Mouse (Mus musculus): ENCODE results near the gene Sik3. TPM values are rescaled to one million over a fixed set of nuclear protein-coding genes. Genes with fewer than 3 reads are reported as not detected.
"Not testable (repeated sequence)": the region's sequence is repeated elsewhere in the genome, so short reads cannot be mapped to it uniquely, and the experiment has no call there.

Gene Sik3
- total RNA-seq, 1 experiment from 2014 or later, result 8.8 TPM

DNA sequence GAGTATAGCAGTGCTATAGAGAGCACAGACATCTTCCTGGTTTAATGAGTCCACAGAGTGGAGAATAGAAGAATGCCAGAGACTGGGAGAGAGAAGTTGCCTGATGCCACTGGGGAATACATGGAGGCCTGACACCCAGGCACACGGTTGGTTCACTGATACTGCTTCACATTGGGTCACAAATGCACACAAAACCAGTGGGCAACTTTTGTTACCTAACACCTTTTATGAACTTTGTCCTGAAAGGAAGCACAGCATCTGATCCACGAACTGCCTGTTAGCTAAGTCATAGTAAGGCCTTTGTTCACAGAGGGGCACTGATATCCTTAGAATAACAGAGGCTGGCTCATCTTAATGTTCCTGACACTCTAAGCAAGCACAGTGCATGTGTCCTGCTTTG is 116.6 kb downstream of the Sik3 start:
- ATAC-seq (replicated peaks; ENCODE audit: insufficient number of reproducible peaks, low FRiP score, low TSS enrichment, poor library complexity, severe bottlenecking), result no peak

DNA sequence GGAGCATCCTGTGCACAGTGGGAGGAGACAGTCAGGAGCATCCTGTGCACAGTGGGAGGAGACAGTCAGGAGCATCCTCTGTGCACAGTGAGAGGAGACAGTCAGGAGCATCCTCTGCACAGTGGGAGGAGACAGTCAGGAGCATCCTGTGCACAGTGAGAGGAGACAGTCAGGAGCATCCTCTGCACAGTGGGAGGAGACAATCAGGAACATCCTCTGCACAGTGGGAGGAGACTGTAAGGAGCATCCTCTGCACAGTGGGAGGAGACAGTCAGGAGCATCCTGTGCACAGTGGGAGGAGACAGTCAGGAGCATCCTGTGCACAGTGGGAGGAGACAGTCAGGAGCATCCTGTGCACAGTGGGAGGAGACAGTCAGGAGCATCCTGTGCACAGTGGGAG is 120.2 kb downstream of the Sik3 start:
- ATAC-seq (replicated peaks; ENCODE audit: insufficient number of reproducible peaks, low FRiP score, low TSS enrichment, poor library complexity, severe bottlenecking), result not testable (repeated sequence)

DNA sequence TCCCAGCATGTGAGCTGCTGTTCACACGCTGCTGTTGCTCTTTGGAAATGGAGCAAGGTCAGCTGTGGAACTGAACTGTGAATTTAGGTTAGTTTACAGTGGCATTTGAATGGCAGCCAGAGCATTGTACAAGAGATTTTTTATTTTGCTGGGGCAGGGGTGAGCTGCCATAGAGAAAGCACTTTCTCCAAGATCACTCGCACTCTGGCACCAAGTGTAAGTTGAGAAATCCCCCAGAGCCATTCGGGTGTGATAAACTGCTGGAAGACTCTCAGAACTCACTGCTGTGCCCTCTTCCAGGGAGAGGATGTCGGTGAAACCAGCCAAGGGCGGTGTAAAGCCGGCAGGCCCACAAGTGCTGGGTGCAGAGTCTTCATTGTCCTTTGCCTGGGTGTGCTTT is 126.2 kb downstream of the Sik3 start:
- no peak for ATAC-seq (replicated peaks; ENCODE audit: insufficient number of reproducible peaks, low FRiP score, low TSS enrichment, poor library complexity, severe bottlenecking)

DNA sequence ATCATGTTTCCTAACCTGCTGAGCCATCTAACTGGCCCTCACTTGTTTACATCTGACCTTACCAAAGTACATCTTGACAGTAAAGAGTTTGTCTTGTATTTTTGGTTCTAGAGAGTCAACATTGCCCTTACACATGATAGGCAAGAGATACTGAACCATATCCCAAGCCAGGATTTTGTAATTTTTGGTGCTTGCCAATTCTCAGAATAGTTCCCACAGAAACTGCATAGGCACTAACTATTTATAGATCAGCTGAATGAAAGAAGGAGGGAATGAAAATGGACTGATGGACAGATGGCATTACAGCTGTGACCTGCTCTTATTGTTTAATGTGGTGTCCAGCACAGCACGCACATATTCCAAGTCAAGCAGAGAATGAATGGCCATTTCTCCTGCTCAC is 128.2 kb downstream of the Sik3 start:
- no peak for ATAC-seq (replicated peaks; ENCODE audit: insufficient number of reproducible peaks, low FRiP score, low TSS enrichment, poor library complexity, severe bottlenecking)

DNA sequence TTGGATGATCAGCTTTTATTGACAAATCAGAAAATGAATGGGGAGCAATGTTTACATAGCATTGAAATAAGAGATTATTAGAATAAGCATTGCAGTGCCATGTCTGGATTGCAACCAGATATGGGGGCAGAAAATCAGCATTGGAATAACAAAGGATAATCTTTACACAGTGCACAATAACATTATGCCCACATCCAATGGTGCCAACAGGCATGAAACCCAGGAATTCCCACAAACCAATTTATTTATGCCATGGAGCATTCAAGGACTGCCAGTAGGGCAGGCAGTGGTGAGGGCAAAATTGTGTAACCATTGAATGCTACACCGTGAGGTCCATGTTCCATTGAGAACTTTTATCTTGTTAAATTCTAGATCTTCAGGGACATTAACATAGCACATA is 129.4 kb downstream of the Sik3 start:
- ATAC-seq (replicated peaks; ENCODE audit: insufficient number of reproducible peaks, low FRiP score, low TSS enrichment, poor library complexity, severe bottlenecking), result no peak

DNA sequence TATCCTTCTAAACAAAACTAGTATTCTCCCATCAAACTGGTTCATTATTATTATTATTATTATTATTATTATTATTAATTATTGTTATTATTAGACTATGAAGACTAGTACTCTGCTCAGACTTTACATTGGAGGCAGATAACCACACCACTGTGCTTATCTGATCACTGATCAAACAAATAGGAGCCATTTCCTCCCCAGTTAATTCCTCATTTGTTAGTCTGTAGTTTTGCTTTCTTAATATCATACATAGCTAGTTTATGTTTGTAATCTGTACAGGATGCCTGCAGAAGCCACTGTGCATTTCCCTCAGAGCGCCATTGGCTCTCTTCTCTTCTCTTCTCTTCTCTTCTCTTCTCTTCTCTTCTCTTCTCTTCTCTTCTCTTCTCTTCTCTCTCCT is 129.9 kb downstream of the Sik3 start:
- no peak for ATAC-seq (replicated peaks; ENCODE audit: insufficient number of reproducible peaks, low FRiP score, low TSS enrichment, poor library complexity, severe bottlenecking)

DNA sequence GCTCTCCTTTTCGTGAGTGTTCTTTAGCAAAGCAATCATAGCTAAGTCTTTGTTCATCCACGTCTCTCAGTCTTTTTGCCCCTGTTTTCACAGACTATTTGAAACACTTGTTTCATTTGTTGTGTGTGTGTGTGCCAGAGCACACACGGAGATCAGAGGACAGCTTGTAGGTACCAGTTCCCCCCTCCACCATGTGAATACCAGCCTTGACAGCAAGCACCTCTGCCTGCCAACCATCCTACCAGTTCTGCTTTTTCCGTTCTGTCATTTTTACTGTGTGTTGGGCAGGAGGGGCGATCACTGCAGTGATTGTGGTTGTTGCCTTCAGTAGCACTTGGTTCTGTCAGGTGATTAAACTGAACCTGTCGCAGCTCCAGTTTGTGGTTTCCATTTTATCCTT is 132.4 kb downstream of the Sik3 start:
- ATAC-seq (replicated peaks; ENCODE audit: insufficient number of reproducible peaks, low FRiP score, low TSS enrichment, poor library complexity, severe bottlenecking), result 0 out of 2 replicates have a peak, but pooled peaks have one; percentile 31

DNA sequence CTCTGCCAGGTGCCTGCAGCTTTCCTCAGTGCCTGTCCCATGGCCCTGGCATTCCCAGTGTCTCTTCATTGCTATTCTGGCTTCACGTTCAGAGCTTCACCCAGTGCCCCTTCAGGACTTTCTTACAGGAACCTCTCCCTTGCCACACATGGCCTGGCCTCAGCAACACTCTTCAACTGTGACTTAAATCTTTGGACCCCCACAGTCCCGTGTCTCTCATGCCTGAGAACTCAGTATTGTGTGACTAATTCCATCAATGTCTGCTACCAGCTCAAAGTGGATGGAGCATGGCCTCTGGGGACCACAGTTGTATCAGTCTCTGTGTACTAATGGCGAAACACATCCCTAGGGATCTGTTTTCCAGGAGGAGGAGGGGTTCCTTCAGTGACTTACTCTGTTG is 133.8 kb downstream of the Sik3 start:
- ATAC-seq (replicated peaks; ENCODE audit: insufficient number of reproducible peaks, low FRiP score, low TSS enrichment, poor library complexity, severe bottlenecking), result no peak

DNA sequence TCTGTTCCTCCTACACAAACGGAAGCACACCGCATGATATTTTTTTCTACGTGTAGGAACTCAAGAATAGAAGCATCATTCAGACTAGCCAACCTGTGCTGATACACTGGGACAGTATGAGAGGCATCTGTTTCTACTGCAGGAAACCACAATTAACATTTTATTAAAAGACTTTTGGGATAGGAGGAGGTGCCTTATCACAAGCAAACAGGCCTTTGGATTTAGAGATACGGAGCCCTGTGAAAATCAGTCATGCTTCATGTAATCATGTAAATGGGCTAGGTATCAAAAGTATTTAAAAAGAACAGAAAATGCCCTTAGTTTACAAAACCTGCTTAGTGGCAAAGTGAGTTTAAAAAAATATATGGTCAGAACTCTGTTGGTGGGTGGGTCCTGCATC is 136.1 kb downstream of the Sik3 start:
- no peak for ATAC-seq (replicated peaks; ENCODE audit: insufficient number of reproducible peaks, low FRiP score, low TSS enrichment, poor library complexity, severe bottlenecking)

DNA sequence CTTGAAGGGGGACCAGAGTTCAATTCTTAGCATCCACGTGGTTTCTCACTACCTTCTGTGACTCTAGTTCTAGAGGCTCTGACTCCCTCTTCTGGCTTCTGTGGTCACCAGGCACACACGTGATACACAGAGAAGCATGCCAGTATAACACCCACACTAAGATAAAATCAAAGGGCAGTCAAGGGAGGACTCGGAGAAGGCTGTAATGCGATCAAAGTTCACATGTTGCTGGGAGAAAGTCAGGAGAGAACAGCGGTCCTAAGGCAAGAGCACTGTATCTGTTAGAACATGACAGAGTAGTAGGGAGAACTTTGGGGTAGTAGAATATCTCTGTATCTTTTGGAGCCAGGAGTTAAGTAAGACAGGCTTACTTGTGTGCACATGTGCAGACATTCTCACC is 136.8 kb downstream of the Sik3 start:
- peak; percentile 37; the same call in 1 of the 2 replicates for ATAC-seq (replicated peaks; ENCODE audit: insufficient number of reproducible peaks, low FRiP score, low TSS enrichment, poor library complexity, severe bottlenecking)

DNA sequence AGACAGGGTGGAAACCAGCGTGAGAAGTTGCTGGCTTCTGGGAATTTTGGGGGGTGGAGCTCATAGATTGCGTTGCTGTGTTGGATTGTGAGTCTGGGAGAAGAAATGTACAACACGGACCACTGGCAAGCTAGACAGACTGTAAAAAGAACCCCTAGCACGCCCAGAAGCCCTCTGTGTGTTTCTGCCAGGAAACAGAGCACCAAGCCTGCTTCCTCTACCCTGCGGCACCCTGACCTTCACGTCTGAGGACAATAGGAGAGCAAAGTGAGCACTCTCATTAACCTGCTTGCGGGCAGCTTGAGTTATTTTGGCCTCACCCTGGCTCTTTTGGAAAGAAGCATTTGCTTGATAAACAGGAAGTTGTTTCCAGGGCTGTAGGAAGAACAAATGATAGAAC is 137.5 kb downstream of the Sik3 start:
- no peak for ATAC-seq (replicated peaks; ENCODE audit: insufficient number of reproducible peaks, low FRiP score, low TSS enrichment, poor library complexity, severe bottlenecking)

DNA sequence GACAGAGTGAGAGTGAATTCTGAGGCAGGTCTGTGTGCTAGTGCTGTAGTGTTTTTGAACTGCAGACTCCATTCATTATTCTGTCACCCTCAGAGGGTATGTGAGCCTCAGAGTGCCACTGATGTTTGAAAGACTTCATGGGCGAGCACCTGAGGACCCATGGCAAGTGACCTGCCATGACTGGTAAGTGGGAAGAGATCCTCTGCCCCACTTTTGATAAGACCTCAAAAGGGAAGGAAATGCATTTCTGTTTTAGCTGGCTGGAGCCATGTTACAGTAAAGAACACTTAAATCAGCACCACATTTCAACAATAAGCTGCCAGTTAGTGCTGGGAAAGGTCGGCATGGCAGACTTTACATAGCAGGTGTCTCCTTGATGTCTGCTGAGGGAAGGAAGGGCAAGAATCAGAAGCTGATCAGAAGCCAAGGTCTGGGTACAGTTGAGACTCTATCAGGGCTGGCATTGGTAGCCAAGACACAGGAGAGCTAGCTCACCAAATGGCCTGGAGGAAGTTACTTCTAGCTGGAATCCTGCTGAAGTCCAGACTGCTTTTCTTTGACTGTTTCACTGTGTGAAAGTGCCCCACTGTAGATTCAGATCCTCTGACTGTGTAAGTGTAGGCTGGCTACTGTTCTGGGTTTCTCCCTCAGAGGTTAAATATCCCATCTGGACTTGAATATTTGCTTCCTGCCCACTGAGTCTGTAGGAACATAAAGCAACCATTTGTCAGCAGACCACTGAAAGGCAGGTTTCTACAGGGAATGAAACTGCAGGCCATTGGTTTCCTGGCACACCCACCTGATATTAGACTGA is 138.5 kb downstream of the Sik3 start:
- no peak for ATAC-seq (replicated peaks; ENCODE audit: insufficient number of reproducible peaks, low FRiP score, low TSS enrichment, poor library complexity, severe bottlenecking)

DNA sequence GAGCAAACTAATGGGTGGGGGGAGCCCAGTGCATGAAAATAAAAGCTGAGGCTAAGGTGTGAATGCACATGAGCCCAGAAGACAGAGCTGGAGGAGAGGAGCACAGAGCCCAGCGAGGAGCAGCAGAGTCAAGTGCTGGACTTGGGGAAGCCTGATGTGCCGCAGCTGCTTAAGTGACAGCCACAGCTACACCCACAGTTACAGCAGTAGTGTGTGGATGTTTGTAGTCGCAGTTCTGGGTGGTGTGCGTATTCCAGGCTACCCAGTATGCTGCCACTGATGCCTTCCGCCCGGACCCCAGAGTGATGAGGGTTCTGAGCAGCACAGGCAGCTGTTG is 139.1 kb downstream of the Sik3 start:
- ATAC-seq (replicated peaks; ENCODE audit: insufficient number of reproducible peaks, low FRiP score, low TSS enrichment, poor library complexity, severe bottlenecking), result no peak

DNA sequence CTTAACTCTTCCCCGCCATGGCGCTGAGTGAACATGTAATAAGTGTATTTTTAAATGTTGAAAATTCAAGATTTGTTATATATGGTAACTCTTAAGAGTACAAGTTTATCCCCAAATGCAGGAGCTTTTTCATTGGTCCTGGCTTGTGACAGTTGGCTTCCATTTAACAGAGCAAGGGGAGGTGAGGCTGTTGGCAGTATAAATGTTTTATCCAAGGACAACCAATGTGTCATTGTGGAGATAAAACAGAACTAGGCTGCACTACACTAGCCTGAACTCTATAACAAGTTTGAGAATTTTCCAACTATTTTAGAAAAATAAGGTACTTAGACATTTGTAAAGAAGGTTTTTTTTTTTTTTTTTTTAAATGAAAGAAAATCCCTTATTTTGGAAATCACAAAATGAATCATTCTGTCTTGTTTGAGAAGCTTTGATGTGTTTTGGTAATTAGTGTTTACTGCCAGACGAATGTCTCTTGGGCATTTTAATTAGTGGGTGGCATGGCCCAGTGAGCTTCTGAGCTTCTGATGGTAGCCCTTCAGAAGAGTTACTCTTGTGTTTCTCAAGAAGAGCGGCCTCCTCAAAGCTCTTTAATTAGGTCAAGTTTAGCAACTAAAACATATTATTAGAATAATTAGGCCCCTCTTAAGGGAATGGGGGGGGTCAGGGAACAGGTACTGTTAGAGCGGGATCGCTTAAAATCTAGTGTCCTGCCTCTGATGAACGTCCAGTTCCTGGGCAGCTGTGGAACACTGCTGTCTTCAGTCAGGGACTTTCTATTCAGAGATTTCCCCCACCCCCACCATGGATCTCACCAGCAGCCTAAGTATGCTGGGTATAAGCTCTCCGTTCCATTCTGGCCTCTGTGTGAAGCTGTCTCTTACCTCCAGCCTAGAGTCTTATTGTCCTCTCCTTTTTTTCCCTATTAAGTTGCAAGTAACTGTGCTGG is 139.7 kb downstream of the Sik3 start:
- no peak for ATAC-seq (replicated peaks; ENCODE audit: insufficient number of reproducible peaks, low FRiP score, low TSS enrichment, poor library complexity, severe bottlenecking)

DNA sequence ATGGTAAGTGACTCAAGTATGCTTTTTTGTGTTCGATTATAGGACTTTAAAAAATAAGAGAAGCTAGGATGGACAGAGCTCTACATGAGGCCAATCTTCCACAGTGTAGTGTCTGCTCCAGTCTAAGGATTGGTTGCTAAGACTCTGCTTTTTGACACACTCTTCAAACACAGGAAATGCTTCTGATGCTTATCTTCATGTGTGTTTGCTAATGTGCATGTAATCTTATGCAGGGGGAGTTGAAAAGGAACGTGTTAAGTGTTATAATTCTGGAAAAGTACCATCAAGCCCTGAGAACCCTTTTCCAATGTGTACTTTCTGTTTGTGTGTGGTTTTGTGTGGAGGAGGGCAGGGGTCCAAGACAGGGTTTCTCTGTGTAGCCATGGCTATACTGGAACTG is 141.8 kb downstream of the Sik3 start:
- no peak for ATAC-seq (replicated peaks; ENCODE audit: insufficient number of reproducible peaks, low FRiP score, low TSS enrichment, poor library complexity, severe bottlenecking)

DNA sequence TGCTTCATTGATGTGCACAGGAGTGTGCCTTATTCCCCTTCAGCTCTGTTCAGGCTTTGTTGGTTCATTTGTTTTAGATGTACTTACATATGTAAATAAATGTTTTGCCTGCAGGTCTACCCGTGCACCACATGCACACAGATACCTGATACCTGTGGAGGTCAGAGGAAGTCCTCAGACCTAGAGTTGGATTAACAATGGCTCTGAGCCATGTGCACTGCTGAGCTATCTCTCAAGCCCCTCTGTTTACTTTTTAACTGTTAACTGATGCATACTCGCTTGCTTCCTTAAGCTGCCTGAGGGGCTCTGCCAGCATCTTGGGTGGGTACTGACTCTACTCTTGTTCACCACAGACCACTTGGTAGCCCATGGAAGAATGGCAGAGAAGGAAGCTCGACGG is 142.4 kb downstream of the Sik3 start:
- no peak for ATAC-seq (replicated peaks; ENCODE audit: insufficient number of reproducible peaks, low FRiP score, low TSS enrichment, poor library complexity, severe bottlenecking)

DNA sequence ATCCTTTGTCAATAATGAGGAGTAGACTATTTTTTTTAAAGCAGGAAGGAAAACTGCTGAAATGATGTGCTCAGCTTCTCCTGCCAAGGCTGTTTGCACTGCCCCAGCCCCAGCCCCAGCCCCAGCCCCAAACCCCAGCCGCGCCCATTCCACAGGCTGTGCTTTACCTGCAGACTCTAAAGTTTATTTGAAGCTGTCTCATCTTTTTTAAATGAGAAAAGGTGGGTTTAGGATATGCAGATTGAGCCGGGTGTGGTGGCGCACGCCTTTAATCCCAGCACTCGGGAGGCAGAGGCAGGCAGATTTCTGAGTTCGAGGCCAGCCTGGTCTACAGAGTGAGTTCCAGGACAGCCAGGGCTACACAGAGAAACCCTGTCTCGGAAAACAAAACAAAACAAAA is 143.2 kb downstream of the Sik3 start:
- ATAC-seq (replicated peaks; ENCODE audit: insufficient number of reproducible peaks, low FRiP score, low TSS enrichment, poor library complexity, severe bottlenecking), result not testable (repeated sequence)

DNA sequence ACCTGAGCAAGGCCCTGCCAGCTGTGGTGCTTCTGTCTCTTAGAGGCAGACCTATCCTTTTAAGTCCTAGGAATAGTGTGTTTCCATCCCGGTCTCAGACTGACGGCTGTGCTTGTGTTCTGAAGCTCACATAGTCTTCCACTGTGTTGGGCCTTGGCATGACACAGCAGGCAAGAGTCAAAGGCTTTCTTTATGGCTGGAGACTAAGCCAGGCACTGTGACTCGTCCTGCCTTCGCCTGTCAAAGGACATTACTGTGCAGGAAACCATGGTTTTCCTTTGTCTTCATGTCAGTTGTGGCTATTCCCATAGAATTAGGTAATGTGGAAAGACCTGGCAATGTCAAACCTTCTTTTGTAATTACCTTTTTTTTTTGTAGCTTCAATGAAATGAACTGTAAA is 144.1 kb downstream of the Sik3 start:
- ATAC-seq (replicated peaks; ENCODE audit: insufficient number of reproducible peaks, low FRiP score, low TSS enrichment, poor library complexity, severe bottlenecking), result no peak

DNA sequence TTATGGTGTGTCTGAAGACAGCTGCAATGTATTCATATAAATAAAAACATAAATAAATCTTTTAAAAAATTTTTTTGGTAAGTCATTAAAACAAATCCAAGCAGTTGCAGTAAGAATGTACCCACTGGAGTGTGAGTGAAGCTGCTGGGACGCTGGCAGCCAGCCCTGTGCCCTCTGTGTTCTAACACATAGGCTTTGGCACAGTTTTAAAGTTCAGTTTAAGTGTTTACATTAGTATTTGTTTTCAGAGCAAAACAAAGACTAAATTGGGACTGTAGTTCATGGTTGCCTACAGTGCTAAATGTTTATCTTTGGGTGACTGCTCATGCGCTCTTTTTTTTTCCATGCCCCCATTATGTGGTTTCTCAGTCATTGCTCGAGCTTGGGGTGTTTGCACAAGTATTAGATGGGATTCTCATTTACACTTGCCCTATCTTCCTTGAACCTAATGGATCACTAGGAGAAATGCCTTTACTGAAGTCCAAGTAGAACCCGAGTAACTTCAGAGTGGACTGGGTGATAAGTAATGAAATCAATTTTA is 145.7 kb downstream of the Sik3 start:
- no peak for ATAC-seq (replicated peaks; ENCODE audit: insufficient number of reproducible peaks, low FRiP score, low TSS enrichment, poor library complexity, severe bottlenecking)

DNA sequence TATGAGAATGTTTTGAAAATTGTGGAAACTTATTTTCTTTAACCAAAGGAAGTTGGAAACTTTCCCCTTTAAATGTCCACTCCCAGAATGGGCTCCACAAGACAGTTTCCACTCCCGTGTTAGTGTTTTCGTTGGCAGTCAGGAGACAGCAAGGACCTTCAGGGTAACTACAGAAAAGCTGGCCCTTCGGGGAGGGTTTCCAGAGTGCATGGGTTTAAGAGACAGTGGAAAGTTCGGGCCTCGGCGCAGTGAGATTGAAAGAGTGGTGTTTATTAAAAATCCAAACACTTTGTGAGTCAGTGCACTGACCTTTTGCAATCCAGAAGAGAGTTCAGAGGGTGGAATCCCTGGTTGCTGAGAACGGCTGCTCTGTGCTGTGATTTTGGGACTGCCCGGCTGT is 150.8 kb downstream of the Sik3 start:
- ATAC-seq (replicated peaks; ENCODE audit: insufficient number of reproducible peaks, low FRiP score, low TSS enrichment, poor library complexity, severe bottlenecking), result no peak

All from monocyte, adult 5-6 weeks (primary cell).